Mouse (Mus musculus) myocyte (in vitro differentiated cells): Measurements from ENCODE around the gene Myh14. TPM values are rescaled to one million over a fixed set of nuclear protein-coding genes. Genes with fewer than 3 reads are reported as not detected.

Experiments used
- H3K27me3 ChIP-seq: one replicate; pipeline ENCODE4 v1.6.1; 2011; ENCODE audit not compliant: control insufficient read depth, insufficient read depth, insufficient read length
- H3K36me3 ChIP-seq: one replicate; pipeline ENCODE4 v1.6.1; 2011; ENCODE audit not compliant: control insufficient read depth, insufficient read depth
- H3K4me2 ChIP-seq: one replicate; pipeline ENCODE4 v1.6.1; 2011; ENCODE audit warnings: low read depth, control low read depth
- H3K4me3 ChIP-seq: one replicate; pipeline ENCODE4 v1.5.1; 2011; ENCODE audit warnings: mild to moderate bottlenecking, control low read depth, moderate library complexity
- H3K79me2 ChIP-seq: one replicate; pipeline ENCODE4 v1.6.1; 2011; ENCODE audit not compliant: control insufficient read depth, insufficient read depth
- H3ac ChIP-seq: one replicate; pipeline ENCODE4 v1.6.1; 2011; ENCODE audit not compliant: control insufficient read depth, insufficient read length
- CEBPB ChIP-seq: IDR thresholded peaks from 2 replicates; pipeline ENCODE4 v1.6.1; 2011; ENCODE audit warnings: mild to moderate bottlenecking, moderate library complexity; ENCODE audit not compliant: poor library complexity, insufficient read depth, severe bottlenecking
- E2F4 ChIP-seq: IDR thresholded peaks from one replicate; pipeline ENCODE4 v1.6.1; 2011; ENCODE audit warnings: mild to moderate bottlenecking, control low read depth, moderate library complexity; ENCODE audit not compliant: insufficient read depth
- MAX ChIP-seq: IDR thresholded peaks from one replicate; pipeline ENCODE4 v1.6.1; 2011; ENCODE audit warnings: low read depth, mild to moderate bottlenecking, control low read depth
- MYOD1 ChIP-seq, 3 experiments: IDR thresholded peaks; one replicate each; pipeline ENCODE4 v1.6.1; 2011; ENCODE audit warnings: control low read depth in 2 of 3, low read depth in 2 of 3, mild to moderate bottlenecking in 2 of 3, moderate library complexity in 1 of 3; ENCODE audit not compliant: insufficient read length in 2 of 3, control insufficient read depth in 1 of 3
- MYOG ChIP-seq, 3 experiments: IDR thresholded peaks; one replicate each; pipeline ENCODE4 v1.6.1; 2011; ENCODE audit warnings: control low read depth in 2 of 3, low read depth in 2 of 3, mild to moderate bottlenecking in 2 of 3; ENCODE audit not compliant: insufficient read length in 2 of 3, control insufficient read depth in 1 of 3, insufficient read depth in 1 of 3
- POLR2A ChIP-seq: IDR thresholded peaks from one replicate; pipeline ENCODE4 v1.6.1; 2011; ENCODE audit warnings: low read depth, mild to moderate bottlenecking, control low read depth, moderate library complexity; ENCODE audit not compliant: insufficient read length
- POLR2AphosphoS2 ChIP-seq: IDR thresholded peaks from one replicate; pipeline ENCODE4 v1.6.1; 2011; ENCODE audit warnings: low read depth, control low read depth; ENCODE audit not compliant: insufficient read length
- REST ChIP-seq: IDR thresholded peaks from one replicate; pipeline ENCODE4 v1.6.1; 2011; ENCODE audit warnings: mild to moderate bottlenecking, control low read depth, moderate library complexity; ENCODE audit not compliant: insufficient read depth, insufficient read length
- SRF ChIP-seq: IDR thresholded peaks from one replicate; pipeline ENCODE4 v1.6.1; 2011; ENCODE audit warnings: low read depth; ENCODE audit not compliant: control insufficient read depth, insufficient read length
- TCF12 ChIP-seq: IDR thresholded peaks from one replicate; pipeline ENCODE4 v1.6.1; 2011; ENCODE audit warnings: mild to moderate bottlenecking, control low read depth; ENCODE audit not compliant: poor library complexity, insufficient read depth, severe bottlenecking
- TCF3 ChIP-seq: IDR thresholded peaks from one replicate; pipeline ENCODE4 v1.6.1; 2011; ENCODE audit warnings: low read depth, control low read depth; ENCODE audit not compliant: insufficient read length
- USF1 ChIP-seq: IDR thresholded peaks from one replicate; pipeline ENCODE4 v1.6.1; 2011; ENCODE audit warnings: low read depth, mild to moderate bottlenecking, control low read depth, moderate library complexity
- polyA plus RNA-seq: library from polyadenylated mRNA; unstranded; fragments of >200 nt; fragmentation: generic; extraction: Trizol; gene quantifications from one replicate; pipeline ENCODE4 v1.2.1, GENCODE M21; 2012; ENCODE audit warnings: missing spikeins

Gene Myh14
- polyA plus RNA-seq, 1 experiment: 0.17 TPM

GRCm38 (mm10) chr7:44606171-44606901 is 64.3 kb downstream of the Myh14 start:
- no peak overlapping the region for H3K4me3 ChIP-seq
- TF ChIP-seq TCF3 (no peak), USF1 (no peak), MYOG (IDR thresholded peaks at IDR 0.05; ENCODE audit: control insufficient read depth in 1 of 3, insufficient read depth in 1 of 3, insufficient read length in 2 of 3, low read depth in 2 of 3) (no peak), SRF (no peak)
- H3K36me3 ChIP-seq: no peaks in the 10 kb centered on the region
- H3ac ChIP-seq: no peak overlapping the region
- peaks cover 76% of the 10 kb centered on the region for H3K27me3 ChIP-seq
- no peaks in the 10 kb centered on the region for H3K79me2 ChIP-seq
- no peak overlapping the region for H3K4me2 ChIP-seq

GRCm38 (mm10) chr7:44605436-44605835 is 65.2 kb downstream of the Myh14 start:
- Histone ChIP-seq H3K4me2 (no peak overlapping the region), H3K27me3 (peaks cover 75% of the 10 kb centered on the region), H3K36me3 (no peaks in the 10 kb centered on the region), H3K79me2 (no peaks in the 10 kb centered on the region), H3K4me3 (no peak overlapping the region), H3ac (no peak overlapping the region)
- TF ChIP-seq SRF (no peak), MYOG (IDR thresholded peaks at IDR 0.05; ENCODE audit: control insufficient read depth in 1 of 3, insufficient read depth in 1 of 3, insufficient read length in 2 of 3, low read depth in 2 of 3) (no peak), USF1 (no peak), MYOD1 (IDR thresholded peaks at IDR 0.05; ENCODE audit: control insufficient read depth in 1 of 3, insufficient read length in 2 of 3, low read depth in 2 of 3) (no peak), POLR2AphosphoS2 (no peak), TCF3 (no peak), REST (no peak), CEBPB (no peak), MAX (no peak), E2F4 (no peak), POLR2A (no peak), TCF12 (no peak)

DNA sequence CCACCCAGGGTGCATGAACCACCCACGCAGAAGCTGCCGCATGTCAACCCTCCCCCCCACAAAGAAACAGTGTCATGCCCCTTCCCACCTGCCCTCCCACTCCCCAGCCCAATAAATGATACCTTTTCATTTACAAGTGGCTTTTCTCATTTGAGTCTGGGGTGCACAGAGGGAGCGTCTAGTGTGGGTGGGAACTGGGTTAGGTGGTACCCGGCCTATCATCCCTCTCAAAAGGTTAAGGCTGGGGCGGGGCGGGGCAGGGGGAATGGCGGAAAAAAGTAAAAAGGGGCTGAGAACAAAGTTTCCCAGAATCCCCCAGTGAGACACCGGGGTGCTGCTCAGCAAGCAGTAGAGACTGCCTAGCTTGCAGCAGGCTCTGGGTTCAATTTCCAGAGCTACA is 66.0 kb downstream of the Myh14 start:
- Histone ChIP-seq H3ac (no peak overlapping the region), H3K4me3 (no peak overlapping the region), H3K4me2 (no peak overlapping the region), H3K27me3 (peaks cover 74% of the 10 kb centered on the region), H3K79me2 (no peaks in the 10 kb centered on the region), H3K36me3 (no peaks in the 10 kb centered on the region)
- no peak for TF ChIP-seq POLR2A
- TF ChIP-seq MAX: no peak
- no peak for TF ChIP-seq USF1

- H3K4me3 ChIP-seq: no peak overlapping the region
- no peaks in the 10 kb centered on the region for H3K79me2 ChIP-seq
- no peak overlapping the region for H3ac ChIP-seq
- H3K36me3 ChIP-seq: no peaks in the 10 kb centered on the region
- TF ChIP-seq TCF12 (no peak), TCF3 (no peak), POLR2A (no peak), REST (no peak), SRF (no peak)
- peak overlapping the region; percentile 52 for H3K4me2 ChIP-seq
- H3K27me3 ChIP-seq: peaks cover 78% of the 10 kb centered on the region
These were observed 66.5 kb downstream of the Myh14 start for GRCm38 (mm10) chr7:44604139-44604606.

GRCm38 (mm10) chr7:44603186-44603855 is 67.3 kb downstream of the Myh14 start:
- H3K27me3 ChIP-seq: peaks cover 78% of the 10 kb centered on the region
- no peaks in the 10 kb centered on the region for H3K79me2 ChIP-seq
- no peak overlapping the region for H3ac ChIP-seq
- H3K36me3 ChIP-seq: no peaks in the 10 kb centered on the region
- no peak for TF ChIP-seq MAX
- no peak for TF ChIP-seq POLR2A
- TF ChIP-seq CEBPB: no peak
- no peak for TF ChIP-seq POLR2AphosphoS2
- no peak for TF ChIP-seq TCF12
- no peak for TF ChIP-seq USF1
- H3K4me3 ChIP-seq: no peak overlapping the region
- H3K4me2 ChIP-seq: peak overlapping the region; percentile 52
